In the genomic region with DNA sequence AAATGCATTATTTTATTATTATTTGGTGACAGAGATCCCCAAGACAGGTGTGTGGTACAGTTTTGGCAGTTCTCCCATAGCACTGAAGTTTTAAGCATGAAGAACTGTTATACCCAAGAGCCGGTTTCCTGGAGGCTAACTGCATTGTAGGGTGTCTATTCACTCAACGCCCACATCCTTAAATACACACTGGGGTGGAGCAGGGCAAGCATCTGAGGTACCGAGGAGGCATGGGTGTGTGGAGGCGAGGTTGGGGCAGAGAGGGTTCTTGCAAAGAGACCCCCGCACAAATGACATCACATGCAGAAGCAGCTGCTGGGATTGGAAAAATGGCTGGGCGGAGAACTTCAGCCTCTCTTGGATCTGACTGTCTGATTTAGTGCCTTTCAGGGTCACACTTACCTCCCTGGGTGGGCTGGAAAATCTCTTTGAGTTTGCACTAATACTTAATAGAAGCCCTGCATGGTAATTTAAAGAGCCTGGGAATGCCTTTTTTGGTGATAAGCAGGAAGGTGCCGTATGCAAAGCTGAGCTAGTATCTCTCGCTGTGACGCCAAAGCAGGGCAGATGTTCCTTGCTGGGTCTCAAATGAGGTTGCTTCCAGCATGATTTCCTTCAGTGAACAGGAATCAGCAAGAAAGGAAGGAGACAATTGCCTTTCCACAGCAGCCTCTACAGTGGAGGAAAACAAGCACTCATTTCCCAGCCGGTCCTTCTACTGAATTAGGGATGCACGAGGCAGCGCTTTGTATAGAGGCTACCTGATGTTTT, we compare ENCODE assay signal across 9 mouse cellular contexts. TPM values are rescaled to one million over a fixed set of nuclear protein-coding genes. Genes with fewer than 3 reads are reported as not detected.
DNase-seq lines count a peak whose midpoint lies in the region; ATAC-seq lines count a peak whose summit lies in the region.
"Had no signal": no experiment of that assay in that cellular context is flagged by ENCODE, and none has a peak within 500 bp of the region (broad histone marks: within the 10 kb centered on the region; RNA-seq: fewer than 3 reads in every experiment).

No protein-coding gene starts in this region.

- peak overlapping the region; percentile 46 for H3K4me2 ChIP-seq in heart, embryonic 13.5 days
- peak overlapping the region; percentile 47 for H3K4me2 ChIP-seq in hindbrain, embryonic 16.5 days (ENCODE audit: low read length)
- peak overlapping the region; percentile 17; the same call in 1 of the 2 replicates for H3K4me2 ChIP-seq in neural tube, embryonic 14.5 days (ENCODE audit: low read depth, low read length)

- no peaks in the 10 kb centered on the region for H3K4me1 ChIP-seq in heart, embryonic 13.5 days
- H3K4me1 ChIP-seq in hindbrain, embryonic 16.5 days (ENCODE audit: control insufficient read depth, insufficient read depth, low read depth, low read length): no peaks in the 10 kb centered on the region; the same call in 1 of the 2 replicates
- H3K4me1 ChIP-seq in neural tube, embryonic 14.5 days (ENCODE audit: control insufficient read depth, insufficient read depth, low read length): peaks cover 7% of the 10 kb centered on the region; the same call in 1 of the 2 replicates

- DNase-seq in heart, adult 9 months (ENCODE audit: low spot score in 2 of 2): no peak
- DNase-seq in brain, adult 2 months (ENCODE audit: low read depth, low spot score): peak; percentile 54
- no peak for DNase-seq in cerebellum, adult 9-11 months
- DNase-seq in cerebellum, postnatal 10 days: no peak
- DNase-seq in urinary bladder, postnatal 25 days (ENCODE audit: low spot score): no peak
- DNase-seq: cerebellum, postnatal 25 days had no signal

- H3K4me3 ChIP-seq in heart, embryonic 13.5 days: no peak overlapping the region; the same call in 1 of the 2 replicates
- H3K4me3 ChIP-seq in hindbrain, embryonic 16.5 days (ENCODE audit: low read length): no peak overlapping the region
- no peak overlapping the region for H3K4me3 ChIP-seq in neural tube, embryonic 14.5 days (ENCODE audit: low read depth, low read length)

- no peaks in the 10 kb centered on the region for H3K9me3 ChIP-seq in heart, embryonic 13.5 days
- no peaks in the 10 kb centered on the region for H3K9me3 ChIP-seq in hindbrain, embryonic 16.5 days (ENCODE audit: control insufficient read depth, low read length)
- no peaks in the 10 kb centered on the region for H3K9me3 ChIP-seq in neural tube, embryonic 14.5 days (ENCODE audit: control insufficient read depth, low read length)

- no peak overlapping the region for H3K9ac ChIP-seq in heart, embryonic 13.5 days
- H3K9ac ChIP-seq in hindbrain, embryonic 16.5 days (ENCODE audit: low read depth, low read length): peak overlapping the region; percentile 36
- 0 out of 2 replicates have a peak overlapping the region, but pooled peaks have one; percentile 17 for H3K9ac ChIP-seq in neural tube, embryonic 14.5 days (replicated peaks; ENCODE audit: low read depth, low read length)

- no peaks in the 10 kb centered on the region for H3K27me3 ChIP-seq in heart, embryonic 13.5 days (replicated peaks)
- no peaks in the 10 kb centered on the region for H3K27me3 ChIP-seq in hindbrain, embryonic 16.5 days (replicated peaks; ENCODE audit: control insufficient read depth, insufficient read depth, low read length)
- H3K27me3 ChIP-seq in neural tube, embryonic 14.5 days (ENCODE audit: control insufficient read depth, insufficient read depth, low read length): no peaks in the 10 kb centered on the region

- no peak overlapping the region for H3K27ac ChIP-seq in heart, embryonic 13.5 days (replicated peaks)
- H3K27ac ChIP-seq in hindbrain, embryonic 16.5 days (ENCODE audit: low read depth, low read length): peak overlapping the region; percentile 73
- peak overlapping the region; percentile 75 for H3K27ac ChIP-seq in neural tube, embryonic 14.5 days (ENCODE audit: low read depth, low read length)

- no peaks in the 10 kb centered on the region for H3K36me3 ChIP-seq in heart, embryonic 13.5 days
- H3K36me3 ChIP-seq in hindbrain, embryonic 16.5 days (ENCODE audit: control insufficient read depth, insufficient read depth, low read length): no peaks in the 10 kb centered on the region
- no peaks in the 10 kb centered on the region for H3K36me3 ChIP-seq in neural tube, embryonic 14.5 days (ENCODE audit: control insufficient read depth, insufficient read depth, low read length)

- 24% methylated on average over 12 of the region's 12 CpGs for WGBS in heart, embryonic 13.5 days
- WGBS in hindbrain, embryonic 16.5 days: 16% methylated on average over 12 of the region's 12 CpGs
- WGBS in neural tube, embryonic 14.5 days: 10% methylated on average over 12 of the region's 12 CpGs

- ATAC-seq in heart, embryonic 13.5 days (ENCODE audit: extremely low read depth, insufficient number of reproducible peaks, low FRiP score, low TSS enrichment): no peak
- peak; percentile 77 for ATAC-seq in hindbrain, embryonic 16.5 days
- peak; percentile 65 for ATAC-seq in neural tube, embryonic 14.5 days (ENCODE audit: low read depth)

RNA-seq across cellular contexts. Expression of a gene that starts 53.9 kb away (rescaled TPM):
- 14.1 and 14.4 TPM in 2 replicates for polyA plus RNA-seq in heart, embryonic 13.5 days (2015; fragmentation: Nextera tagmentation; extraction: Ambion mirVana)
- polyA plus RNA-seq in hindbrain, embryonic 16.5 days (2015; fragmentation: Nextera tagmentation; extraction: Ambion mirVana): 27.9 TPM in 2 replicates
- polyA plus RNA-seq in neural tube, embryonic 14.5 days (2014; fragmentation: Nextera tagmentation; extraction: Ambion mirVana): 31.3 and 34.1 TPM in 2 replicates
